Mouse (Mus musculus): ENCODE data around the gene Ube2d2b. TPM values are rescaled to one million over a fixed set of nuclear protein-coding genes. Genes with fewer than 3 reads are reported as not detected.

Ube2d2b gene
- polyA plus RNA-seq (2016; fragmentation: Nextera tagmentation; extraction: Ambion mirVana), result 0.13 and 0.51 TPM in 2 replicates

GRCm38 (mm10) chr5:107829998-107830560 is at the start of gene Ube2d2b:
Gene Ube2d2b, plus strand, starts transcription at chr5:107830099.
- H3K4me3 ChIP-seq, result no peak within 1 kb of the TSS
- H3K27ac ChIP-seq (replicated peaks), result no peak within 1 kb of the TSS
- no peak within 1 kb of the TSS for H3K4me2 ChIP-seq (replicated peaks)
- H3K4me1 ChIP-seq, result no peaks in the 10 kb centered on the region
- H3K9me3 ChIP-seq, result 0 out of 2 replicates have a peak, but pooled peaks cover 5% of the 10 kb centered on the region
- H3K9ac ChIP-seq (replicated peaks), result no peak within 1 kb of the TSS
- no peak for ATAC-seq (ENCODE audit: low FRiP score, low read depth)
- peaks cover 6% of the 10 kb centered on the region for H3K36me3 ChIP-seq
- H3K27me3 ChIP-seq, result no peaks in the 10 kb centered on the region
- WGBS, result 96% methylated on average over 22 of the region's 22 CpGs

DNA sequence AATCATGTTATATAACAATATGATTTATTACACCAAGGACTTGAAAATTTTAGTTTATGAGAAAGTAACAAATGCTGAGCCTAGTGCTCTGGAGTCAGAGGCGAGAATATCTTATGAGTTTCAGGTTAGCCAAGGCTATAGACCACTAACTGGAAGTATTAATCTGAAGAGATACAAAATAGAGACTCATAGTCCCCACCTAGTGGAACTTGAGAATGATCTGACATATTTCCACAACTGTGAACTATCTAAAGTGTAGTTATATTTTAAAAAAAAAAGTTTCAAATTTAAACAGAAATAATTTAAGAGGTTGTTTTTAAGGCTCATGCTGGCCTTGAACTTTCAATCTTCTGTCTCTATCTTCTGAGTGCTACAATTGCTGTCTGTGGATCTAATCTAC is 47.5 kb upstream of the Ube2d2b start:
- H3K9ac ChIP-seq (replicated peaks), result no peak overlapping the region
- peaks cover 11% of the 10 kb centered on the region; the same call in 1 of the 2 replicates for H3K36me3 ChIP-seq
- H3K4me2 ChIP-seq (replicated peaks), result no peak overlapping the region
- no peak overlapping the region for H3K4me3 ChIP-seq
- H3K9me3 ChIP-seq, result no peaks in the 10 kb centered on the region
- WGBS, result 91% methylated on average over 1 of the region's 1 CpGs
- H3K27me3 ChIP-seq, result no peaks in the 10 kb centered on the region
- no peak for ATAC-seq (ENCODE audit: low FRiP score, low read depth)
- no peaks in the 10 kb centered on the region for H3K4me1 ChIP-seq
- no peak overlapping the region for H3K27ac ChIP-seq (replicated peaks)

GRCm38 (mm10) chr5:107787682-107788443 is 42.0 kb upstream of the Ube2d2b start:
- WGBS, result 87% methylated on average over 6 of the region's 7 CpGs

DNA sequence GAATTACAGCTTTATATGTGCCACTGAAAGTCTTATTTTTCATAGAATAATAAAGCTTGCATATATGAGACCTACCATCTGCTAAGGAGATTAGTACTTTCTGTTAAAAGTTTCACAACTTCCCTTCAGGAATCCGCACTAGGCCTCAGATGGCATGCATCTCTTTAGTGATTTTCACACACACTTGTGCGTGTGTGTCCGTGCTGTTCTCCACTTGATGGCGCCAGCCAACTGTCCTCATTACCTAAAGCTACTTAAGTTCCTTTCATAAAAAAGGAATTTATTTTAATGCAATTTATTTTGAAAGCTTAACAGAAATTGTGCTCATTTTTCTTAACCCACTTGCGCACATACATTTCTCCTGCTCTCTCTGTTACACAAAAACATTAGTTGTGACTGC is 40.4 kb upstream of the Ube2d2b start:
- Histone ChIP-seq H3K4me1 (no peaks in the 10 kb centered on the region), H3K9me3 (no peaks in the 10 kb centered on the region), H3K36me3 (peaks cover 6% of the 10 kb centered on the region; the same call in 1 of the 2 replicates), H3K9ac (replicated peaks) (no peak overlapping the region), H3K4me2 (replicated peaks) (no peak overlapping the region), H3K27ac (replicated peaks) (no peak overlapping the region), H3K4me3 (no peak overlapping the region), H3K27me3 (no peaks in the 10 kb centered on the region)
- 79% methylated on average over 5 of the region's 5 CpGs for WGBS
- no peak for ATAC-seq (ENCODE audit: low FRiP score, low read depth)

More at GRCm38 (mm10) chr5:107787682-107788443, 42.0 kb upstream of the Ube2d2b start:
- H3K4me3 ChIP-seq, result no peak overlapping the region
- H3K36me3 ChIP-seq, result peaks cover 6% of the 10 kb centered on the region; the same call in 1 of the 2 replicates
- H3K27ac ChIP-seq (replicated peaks), result no peak overlapping the region
- no peaks in the 10 kb centered on the region for H3K27me3 ChIP-seq
- H3K4me2 ChIP-seq (replicated peaks), result no peak overlapping the region
- H3K9ac ChIP-seq (replicated peaks), result no peak overlapping the region
- H3K4me1 ChIP-seq, result no peaks in the 10 kb centered on the region
- H3K9me3 ChIP-seq, result no peaks in the 10 kb centered on the region
- no peak for ATAC-seq (ENCODE audit: low FRiP score, low read depth)

- H3K27ac ChIP-seq (replicated peaks), result no peak overlapping the region
- 91% methylated on average over 2 of the region's 2 CpGs for WGBS
- H3K36me3 ChIP-seq, result no peaks in the 10 kb centered on the region
- no peak overlapping the region for H3K4me3 ChIP-seq
- no peaks in the 10 kb centered on the region for H3K27me3 ChIP-seq
- H3K9me3 ChIP-seq, result no peaks in the 10 kb centered on the region
- ATAC-seq (ENCODE audit: low FRiP score, low read depth), result no peak
- no peak overlapping the region for H3K4me2 ChIP-seq (replicated peaks)
- no peak overlapping the region for H3K9ac ChIP-seq (replicated peaks)
- H3K4me1 ChIP-seq, result no peaks in the 10 kb centered on the region
Observed at GRCm38 (mm10) chr5:107791966-107792365, 37.9 kb upstream of the Ube2d2b start.

DNA sequence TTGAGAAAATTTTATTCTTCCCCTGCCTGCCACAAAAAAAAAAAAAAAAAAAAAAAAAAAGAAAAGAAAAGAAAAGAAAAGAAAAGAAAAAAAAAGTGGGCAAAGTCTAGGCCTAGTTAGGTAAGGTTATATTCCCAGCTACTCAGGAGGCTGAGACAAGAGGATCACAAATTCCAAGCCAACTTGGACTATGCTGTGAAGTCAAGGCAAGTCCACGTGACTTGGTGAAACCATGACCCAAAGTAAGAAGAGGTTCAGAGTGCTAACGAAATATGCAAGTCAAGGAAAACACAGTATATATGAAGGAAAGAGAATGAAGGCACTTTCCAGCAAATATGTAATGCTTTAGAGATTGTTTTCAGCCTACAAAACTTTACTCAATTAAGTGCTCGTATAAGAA is 37.4 kb upstream of the Ube2d2b start:
- WGBS, result 96% methylated on average over 3 of the region's 3 CpGs
- ATAC-seq (ENCODE audit: low FRiP score, low read depth), result no peak

GRCm38 (mm10) chr5:107793258-107793657 is 36.6 kb upstream of the Ube2d2b start:
- 37% methylated on average over 3 of the region's 3 CpGs for WGBS
- Histone ChIP-seq H3K4me2 (replicated peaks) (no peak overlapping the region), H3K36me3 (no peaks in the 10 kb centered on the region), H3K27ac (replicated peaks) (no peak overlapping the region), H3K4me1 (no peaks in the 10 kb centered on the region), H3K9me3 (no peaks in the 10 kb centered on the region), H3K27me3 (no peaks in the 10 kb centered on the region), H3K4me3 (no peak overlapping the region), H3K9ac (replicated peaks) (no peak overlapping the region)
- no peak for ATAC-seq (ENCODE audit: low FRiP score, low read depth)

More for the DNA sequence above, 37.4 kb upstream of the Ube2d2b start:
- no peaks in the 10 kb centered on the region for H3K9me3 ChIP-seq
- H3K27me3 ChIP-seq, result no peaks in the 10 kb centered on the region
- no peaks in the 10 kb centered on the region for H3K4me1 ChIP-seq
- H3K4me3 ChIP-seq, result no peak overlapping the region
- H3K4me2 ChIP-seq (replicated peaks), result no peak overlapping the region
- no peak overlapping the region for H3K9ac ChIP-seq (replicated peaks)
- H3K27ac ChIP-seq (replicated peaks), result no peak overlapping the region
- no peaks in the 10 kb centered on the region for H3K36me3 ChIP-seq

- H3K9ac ChIP-seq (replicated peaks), result no peak overlapping the region
Observed at GRCm38 (mm10) chr5:107793927-107794326, 36.0 kb upstream of the Ube2d2b start.

DNA sequence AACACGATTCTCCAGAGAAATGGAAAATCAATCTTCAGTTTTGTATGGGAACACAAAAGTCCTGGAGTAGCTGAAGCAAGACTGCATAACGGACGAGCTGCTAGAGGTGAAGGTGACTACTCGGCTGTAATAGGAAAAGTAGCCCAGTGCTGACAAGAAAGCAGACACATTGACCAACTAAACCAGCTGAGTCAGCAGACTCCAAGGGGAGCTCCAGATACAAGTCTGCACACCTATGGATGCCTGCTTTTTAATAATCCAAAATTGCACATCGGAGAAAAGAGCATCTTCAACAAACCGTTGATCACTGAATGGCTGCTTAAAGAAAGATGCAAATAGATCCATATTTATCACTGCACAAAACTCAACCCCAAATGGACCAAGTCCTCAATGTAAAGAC is 31.6 kb upstream of the Ube2d2b start:
- peaks cover 5% of the 10 kb centered on the region for H3K36me3 ChIP-seq
- 93% methylated on average over 6 of the region's 6 CpGs for WGBS
- H3K4me2 ChIP-seq (replicated peaks), result no peak overlapping the region
- H3K4me1 ChIP-seq, result no peaks in the 10 kb centered on the region
- no peak overlapping the region for H3K27ac ChIP-seq (replicated peaks)
- H3K4me3 ChIP-seq, result no peak overlapping the region
- ATAC-seq (ENCODE audit: low FRiP score, low read depth), result no peak
- H3K9ac ChIP-seq (replicated peaks), result no peak overlapping the region
- H3K9me3 ChIP-seq, result no peaks in the 10 kb centered on the region
- H3K27me3 ChIP-seq, result no peaks in the 10 kb centered on the region

More at GRCm38 (mm10) chr5:107793927-107794326, 36.0 kb upstream of the Ube2d2b start:
- H3K9me3 ChIP-seq, result no peaks in the 10 kb centered on the region
- H3K27ac ChIP-seq (replicated peaks), result no peak overlapping the region
- ATAC-seq (ENCODE audit: low FRiP score, low read depth), result no peak
- H3K4me3 ChIP-seq, result no peak overlapping the region
- WGBS, result 31% methylated on average over 2 of the region's 2 CpGs
- no peak overlapping the region for H3K4me2 ChIP-seq (replicated peaks)
- H3K27me3 ChIP-seq, result no peaks in the 10 kb centered on the region
- peaks cover 5% of the 10 kb centered on the region for H3K36me3 ChIP-seq
- no peaks in the 10 kb centered on the region for H3K4me1 ChIP-seq

DNA sequence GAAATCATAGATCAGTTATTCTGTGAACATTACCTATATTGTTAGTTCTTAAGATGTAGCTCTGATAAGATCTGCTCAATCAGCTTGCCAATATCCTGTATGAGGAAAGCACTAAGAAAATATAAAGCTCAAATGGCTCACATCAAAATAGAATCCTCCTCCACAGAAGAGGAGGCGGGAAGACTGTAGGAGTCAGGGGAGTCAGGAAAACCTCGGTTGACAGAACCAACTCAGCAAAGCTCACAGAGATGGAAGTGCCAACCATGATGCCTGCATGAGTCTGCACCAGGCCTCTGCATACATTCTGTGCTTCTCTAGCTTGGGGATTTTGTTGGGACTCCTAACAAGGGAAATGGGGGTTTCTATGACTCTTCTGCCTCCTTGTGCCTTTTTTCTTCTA is 28.7 kb upstream of the Ube2d2b start:
- no peak overlapping the region for H3K9ac ChIP-seq (replicated peaks)
- no peaks in the 10 kb centered on the region for H3K9me3 ChIP-seq
- H3K4me1 ChIP-seq, result no peaks in the 10 kb centered on the region
- no peaks in the 10 kb centered on the region for H3K27me3 ChIP-seq
- 94% methylated on average over 2 of the region's 2 CpGs for WGBS
- peaks cover 5% of the 10 kb centered on the region for H3K36me3 ChIP-seq
- no peak overlapping the region for H3K4me3 ChIP-seq
- no peak overlapping the region for H3K4me2 ChIP-seq (replicated peaks)
- no peak overlapping the region for H3K27ac ChIP-seq (replicated peaks)
- no peak for ATAC-seq (ENCODE audit: low FRiP score, low read depth)

DNA sequence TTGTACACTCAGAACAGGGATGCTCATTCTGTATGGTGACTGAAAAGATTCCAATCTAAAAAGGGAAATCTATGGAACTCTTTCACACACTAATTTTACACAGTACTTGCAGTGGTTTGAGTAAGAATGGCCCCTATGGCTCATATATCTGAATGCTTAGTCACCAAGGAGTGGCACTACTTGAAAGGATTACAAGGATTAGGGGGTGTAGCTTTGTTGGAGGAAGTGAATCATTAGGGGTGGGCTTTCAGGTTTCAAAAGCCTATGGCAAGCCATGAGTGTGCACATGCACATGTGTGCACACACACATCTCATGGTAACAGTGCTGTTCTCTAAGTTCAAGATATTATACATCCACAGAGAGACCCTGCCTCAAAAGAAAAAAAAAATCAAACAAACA is 27.3 kb upstream of the Ube2d2b start:
- no peak overlapping the region for H3K4me3 ChIP-seq
- no peak overlapping the region for H3K9ac ChIP-seq (replicated peaks)
- H3K4me2 ChIP-seq (replicated peaks), result no peak overlapping the region
- H3K4me1 ChIP-seq, result no peaks in the 10 kb centered on the region
- ATAC-seq (ENCODE audit: low FRiP score, low read depth), result no peak
- H3K27me3 ChIP-seq, result no peaks in the 10 kb centered on the region
- no peak overlapping the region for H3K27ac ChIP-seq (replicated peaks)
- H3K36me3 ChIP-seq, result peaks cover 5% of the 10 kb centered on the region
- H3K9me3 ChIP-seq, result no peaks in the 10 kb centered on the region

- no peak overlapping the region for H3K9ac ChIP-seq (replicated peaks)
- no peaks in the 10 kb centered on the region for H3K9me3 ChIP-seq
- H3K4me3 ChIP-seq, result no peak overlapping the region
- WGBS, result 79% methylated on average over 4 of the region's 4 CpGs
- no peaks in the 10 kb centered on the region for H3K4me1 ChIP-seq
- ATAC-seq (ENCODE audit: low FRiP score, low read depth), result no peak
- no peak overlapping the region for H3K4me2 ChIP-seq (replicated peaks)
- H3K36me3 ChIP-seq, result 0 out of 2 replicates have a peak, but pooled peaks cover 2% of the 10 kb centered on the region
- H3K27ac ChIP-seq (replicated peaks), result no peak overlapping the region
- no peaks in the 10 kb centered on the region for H3K27me3 ChIP-seq
Observed at GRCm38 (mm10) chr5:107807496-107807895, 22.4 kb upstream of the Ube2d2b start.
